Mouse (Mus musculus) embryo, embryonic 10 days (tissue): Measurements from ENCODE around the gene Ccl28.
"Not testable (repeated sequence)": the region's sequence is repeated elsewhere in the genome, so short reads cannot be mapped to it uniquely, and the experiment has no call there.

ENCODE experiments used
- DNase-seq: peaks from one replicate; pipeline ENCODE4 v3.0.0-alpha.2; 2015; ENCODE audit warnings: low spot score

Ccl28 gene

DNA sequence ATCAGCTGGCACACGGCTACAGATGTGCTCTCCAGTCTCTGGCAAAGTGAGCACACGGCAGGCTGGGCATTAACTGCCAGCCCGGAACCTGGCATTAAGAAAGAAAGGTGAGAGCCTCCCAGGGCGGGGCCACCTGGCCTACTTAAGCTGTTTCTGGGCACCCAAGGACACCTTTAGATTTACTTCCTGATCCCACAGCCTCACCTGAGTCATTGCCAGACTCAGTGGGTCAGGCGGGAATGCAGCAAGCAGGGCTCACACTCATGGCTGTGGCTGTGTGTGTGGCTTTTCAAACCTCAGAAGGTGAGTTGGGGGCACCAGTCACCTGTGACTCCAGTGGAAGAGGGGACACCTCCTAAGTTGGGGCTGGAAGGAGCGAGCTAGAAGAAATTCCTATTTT is at the start of gene Ccl28:
TSS of gene Ccl28 (plus strand) at position 186 of the 400 bp plus-strand sequence.
- DNase-seq = no peak

DNA sequence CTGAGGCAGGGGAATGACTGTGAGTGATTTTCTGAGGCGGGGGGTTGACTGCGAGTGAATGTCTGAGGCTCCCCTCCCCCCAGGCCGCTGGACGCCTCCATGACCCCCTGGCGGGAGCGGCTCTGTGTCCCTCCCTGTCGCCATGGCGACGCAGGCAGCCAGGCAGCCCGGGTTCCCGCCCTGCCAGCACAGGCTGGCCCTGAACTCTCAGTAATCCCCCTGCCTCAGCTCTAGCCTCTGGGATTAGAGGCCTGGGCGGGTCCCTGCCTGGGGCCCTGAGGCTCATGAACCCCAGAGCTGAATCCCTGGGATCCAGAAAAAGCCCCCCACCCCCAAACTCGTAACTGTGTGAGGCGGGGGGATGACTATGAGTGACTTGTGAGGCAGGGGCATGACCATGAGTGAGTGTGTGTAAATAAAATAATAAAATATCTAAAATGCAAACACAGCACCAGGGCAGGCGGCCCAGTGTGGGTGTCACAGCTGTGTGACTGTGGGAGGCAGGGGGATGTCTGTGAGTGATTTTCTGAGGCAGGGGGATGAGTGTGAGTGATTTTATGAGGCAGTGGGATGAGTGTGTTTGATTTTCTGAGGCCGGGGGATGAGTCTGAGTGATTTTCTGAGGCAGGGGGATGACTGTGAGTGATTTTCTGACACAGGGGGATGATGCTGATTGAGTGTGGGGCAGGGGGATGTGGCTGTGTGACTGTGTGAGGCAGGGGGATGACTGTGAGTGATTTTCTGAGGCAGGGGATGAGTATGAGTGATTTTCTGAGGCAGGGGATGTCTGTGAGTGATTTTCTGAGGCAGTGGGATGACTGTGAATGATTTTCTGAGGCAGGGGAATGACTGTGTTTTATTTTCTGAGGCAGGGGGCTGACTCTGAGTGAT is 27.1 kb upstream of the Ccl28 start:
- DNase-seq = peak; percentile 93

DNA sequence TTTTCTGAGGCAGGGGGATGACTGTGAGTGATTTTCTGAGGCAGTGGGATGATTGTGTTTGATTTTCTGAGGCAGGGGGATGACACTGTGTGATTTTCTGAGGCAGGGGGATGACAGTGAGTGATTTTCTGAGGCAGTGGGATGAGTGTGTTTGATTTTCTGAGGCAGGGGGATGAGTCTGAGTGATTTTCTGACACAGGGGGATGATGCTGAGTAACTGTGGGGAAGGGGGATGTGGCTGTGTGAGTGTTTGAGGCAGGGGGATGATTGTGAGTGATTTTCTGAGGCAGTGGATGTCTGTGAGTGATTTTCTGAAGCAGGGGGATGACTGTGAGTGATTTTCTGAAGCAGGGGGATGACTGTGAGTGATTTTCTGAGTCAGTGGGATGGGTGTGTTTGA is 25.2 kb upstream of the Ccl28 start:
- DNase-seq = peak; percentile 36

DNA sequence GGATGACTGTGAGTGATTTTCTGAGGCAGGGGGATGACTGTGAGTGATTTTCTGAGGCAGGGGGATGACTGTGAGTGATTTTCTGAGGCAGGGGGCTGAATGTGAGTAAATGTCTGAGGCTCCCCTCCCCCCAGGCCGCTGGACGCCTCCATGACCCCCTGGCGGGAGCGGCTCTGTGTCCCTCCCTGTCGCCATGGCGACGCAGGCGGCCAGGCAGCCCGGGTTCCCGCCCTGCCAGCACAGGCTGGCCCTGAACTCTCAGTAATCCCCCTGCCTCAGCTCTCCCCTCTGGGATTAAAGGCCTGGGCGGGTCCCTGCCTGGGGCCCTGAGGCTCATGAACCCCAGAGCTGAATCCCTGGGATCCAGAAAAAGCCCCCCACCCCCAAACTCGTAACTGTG is 24.6 kb upstream of the Ccl28 start:
- DNase-seq = not testable (repeated sequence)

DNA sequence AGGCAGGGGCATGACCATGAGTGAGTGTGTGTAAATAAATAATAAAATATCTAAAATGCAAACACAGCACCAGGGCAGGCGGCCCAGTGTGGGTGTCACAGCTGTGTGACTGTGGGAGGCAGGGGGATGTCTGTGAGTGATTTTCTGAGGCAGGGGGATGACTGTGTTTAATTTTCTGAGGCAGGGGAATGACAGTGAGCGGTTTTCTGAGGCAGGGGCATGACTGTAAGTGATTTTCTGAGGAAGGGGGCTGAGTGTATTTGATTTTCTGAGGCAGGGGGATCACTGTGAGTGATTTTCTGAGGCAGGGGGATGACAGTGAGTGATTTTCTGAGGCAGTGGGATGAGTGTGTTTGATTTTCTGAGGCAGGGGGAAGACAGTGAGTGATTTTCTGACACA is 24.1 kb upstream of the Ccl28 start:
- not testable (repeated sequence) for DNase-seq

DNA sequence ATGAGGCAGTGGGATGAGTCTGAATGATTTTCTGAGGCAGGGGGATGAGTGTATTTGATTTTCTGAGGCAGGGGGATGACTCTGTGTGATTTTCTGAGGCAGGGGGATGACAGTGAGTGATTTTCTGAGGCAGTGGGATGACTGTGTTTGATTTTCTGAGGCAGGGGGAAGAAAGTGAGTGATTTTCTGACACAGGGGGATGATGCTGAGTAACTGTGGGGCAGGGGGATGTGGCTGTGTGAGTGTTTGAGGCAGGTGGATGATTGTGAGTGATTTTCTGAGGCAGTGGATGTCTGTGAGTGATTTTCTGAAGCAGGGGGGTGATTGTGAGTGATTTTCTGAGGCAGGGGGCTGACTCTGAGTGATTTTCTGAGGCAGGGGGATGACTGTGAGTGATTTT is 23.5 kb upstream of the Ccl28 start:
- DNase-seq = peak; percentile 73

DNA sequence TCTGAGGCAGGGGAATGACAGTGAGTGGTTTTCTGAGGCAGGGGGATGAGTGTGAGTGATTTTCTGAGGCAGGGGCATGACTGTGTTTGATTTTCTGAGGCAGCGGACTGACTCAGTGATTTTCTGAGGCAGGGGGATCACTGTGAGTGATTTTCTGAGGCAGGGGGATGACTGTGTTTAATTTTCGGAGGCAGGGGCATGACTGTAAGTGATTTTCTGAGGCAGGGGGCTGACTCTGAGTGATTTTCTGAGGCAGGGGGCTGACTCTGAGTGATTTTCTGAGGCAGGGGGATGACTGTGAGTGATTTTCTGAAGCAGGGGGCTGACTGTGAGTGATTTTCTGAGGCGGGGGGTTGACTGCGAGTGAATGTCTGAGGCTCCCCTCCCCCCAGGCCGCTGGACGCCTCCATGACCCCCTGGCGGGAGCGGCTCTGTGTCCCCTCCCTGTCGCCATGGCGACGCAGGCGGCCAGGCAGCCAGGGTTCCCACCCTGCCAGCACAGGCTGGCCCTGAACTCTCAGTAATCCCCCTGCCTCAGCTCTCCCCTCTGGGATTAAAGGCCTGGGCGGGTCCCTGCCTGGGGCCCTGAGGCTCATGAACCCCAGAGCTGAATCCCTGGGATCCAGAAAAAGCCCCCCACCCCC is 20.8 kb upstream of the Ccl28 start:
- DNase-seq = peak; percentile 95

DNA sequence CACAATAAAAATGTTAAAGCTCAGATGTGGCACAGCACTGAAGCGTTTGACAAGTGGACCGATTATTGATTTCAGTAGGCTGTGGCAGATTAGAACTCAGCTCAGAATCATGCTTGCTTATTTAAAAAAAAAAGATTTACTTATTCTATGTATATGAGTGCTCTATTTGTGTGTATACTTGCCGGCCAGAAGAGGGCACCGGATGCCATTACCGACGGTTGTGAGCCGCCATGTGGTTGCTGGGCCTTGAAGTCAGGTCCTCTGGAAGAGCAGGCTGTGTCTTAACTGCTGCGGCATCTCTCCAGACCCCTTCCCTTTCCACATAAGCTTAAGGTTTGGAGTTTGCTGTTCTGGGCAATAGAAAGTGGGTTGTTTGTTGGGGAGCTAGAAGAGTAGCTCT is 19.7 kb upstream of the Ccl28 start:
- not testable (repeated sequence) for DNase-seq

DNA sequence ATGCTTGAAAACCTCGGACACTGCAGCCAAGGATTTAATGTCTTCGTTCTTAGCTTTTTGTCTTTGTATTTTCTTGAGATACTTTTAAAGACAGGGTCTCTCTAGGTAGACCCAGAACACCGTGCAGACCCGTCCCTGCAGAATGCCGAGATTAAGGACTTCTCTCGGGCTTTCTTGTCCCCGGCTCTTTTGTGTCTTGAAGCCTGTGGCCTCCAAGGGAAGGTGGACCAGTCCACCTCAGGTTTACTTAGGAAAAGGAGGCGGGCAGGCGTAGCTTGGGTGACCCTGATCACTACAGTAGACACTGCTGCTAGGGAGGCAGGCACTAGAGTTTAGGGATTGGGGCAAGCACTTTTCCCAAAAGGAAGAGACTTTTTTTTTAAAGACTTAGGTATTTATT is 19.3 kb upstream of the Ccl28 start:
- not testable (repeated sequence) for DNase-seq

DNA sequence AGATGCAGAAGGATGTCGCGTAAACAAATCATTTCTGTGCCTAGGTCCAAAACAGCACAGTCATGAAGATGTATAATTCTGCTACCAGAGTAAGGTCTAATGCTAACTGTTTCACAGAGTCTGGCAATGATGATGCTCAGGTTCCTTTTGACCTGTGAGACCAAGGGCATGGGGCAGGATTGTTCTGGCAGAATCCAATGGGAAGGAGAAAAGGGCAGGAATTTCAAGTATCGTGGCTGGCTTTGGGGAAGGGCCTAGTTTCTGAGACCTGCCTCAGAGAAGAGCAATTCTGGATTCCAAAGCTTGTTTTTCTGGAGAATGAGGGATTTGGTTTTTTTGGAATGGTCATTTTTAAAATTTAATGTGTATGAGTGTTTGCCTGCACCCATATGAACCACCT is 4.8 kb upstream of the Ccl28 start:
- DNase-seq = no peak

DNA sequence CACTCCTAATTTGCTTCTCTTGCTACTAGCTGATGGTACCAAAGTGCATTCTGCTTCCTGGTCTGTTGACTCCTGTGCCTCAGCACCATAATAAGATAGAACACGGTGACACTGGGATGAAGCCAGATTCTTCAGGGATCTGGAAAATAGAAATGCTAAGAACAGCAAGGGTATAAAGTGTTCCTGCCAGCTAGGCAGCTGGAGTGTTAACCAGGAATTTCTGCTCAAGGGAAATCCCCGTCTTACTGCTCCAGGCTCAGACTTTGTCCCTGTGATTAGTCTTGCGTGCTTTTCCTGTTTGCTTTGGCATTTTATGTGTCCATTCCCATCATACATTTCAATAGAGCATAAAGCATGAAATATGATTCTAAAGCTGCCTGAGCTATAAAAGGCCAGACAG is 3.9 kb upstream of the Ccl28 start:
- no peak for DNase-seq

DNA sequence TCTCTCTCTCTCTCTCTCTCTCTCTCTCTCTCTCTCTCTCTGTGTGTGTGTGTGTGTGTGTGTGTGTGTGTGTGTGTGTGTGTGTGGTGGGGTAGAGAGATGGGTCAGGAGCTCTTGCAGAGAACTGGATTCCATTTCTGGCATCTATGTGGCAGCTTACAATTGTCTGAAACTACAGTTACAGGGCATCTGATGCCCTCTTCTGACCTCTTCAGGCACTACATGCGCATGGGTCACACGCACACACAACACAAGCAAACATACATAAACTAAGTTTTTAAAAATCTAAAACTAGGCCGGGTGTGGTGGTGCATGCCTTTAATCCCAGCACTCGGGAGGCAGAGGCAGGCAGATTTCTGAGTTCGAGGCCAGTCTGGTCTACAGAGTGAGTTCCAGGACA is 2.3 kb downstream of the Ccl28 start:
- DNase-seq = peak; percentile 17

DNA sequence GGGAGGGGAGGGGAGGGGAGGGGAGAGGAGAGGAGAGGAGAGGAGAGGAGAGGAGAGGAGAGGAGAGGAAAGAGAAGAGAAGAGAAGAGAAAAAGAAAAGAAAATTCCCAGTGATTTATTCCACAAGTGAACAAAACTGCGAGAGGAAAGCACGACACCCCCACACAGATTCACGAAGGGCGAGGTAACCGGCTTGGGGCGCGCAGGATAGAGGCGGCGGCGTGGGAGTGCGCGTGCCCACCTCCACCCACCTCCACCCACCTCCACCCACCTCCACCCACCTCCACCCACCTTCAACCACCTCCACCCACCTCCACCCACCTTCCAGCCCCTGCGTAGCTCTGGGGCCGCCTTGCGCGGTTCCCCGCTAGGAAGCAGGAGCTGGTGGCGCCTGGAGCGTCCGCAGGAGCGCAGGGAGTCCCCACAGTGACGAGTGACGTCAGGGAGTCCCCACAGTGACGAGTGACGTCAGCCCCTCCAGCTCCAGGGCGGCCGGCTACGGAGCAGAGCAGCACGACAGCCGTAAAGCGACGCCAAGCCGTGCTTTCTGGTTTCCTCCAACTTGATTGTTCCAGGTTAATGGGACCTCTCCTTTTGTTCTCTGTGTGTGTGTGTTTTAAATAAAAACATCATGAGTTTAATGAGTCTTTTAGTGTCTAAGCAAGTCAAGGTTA is 8.0 kb downstream of the Ccl28 start:
- DNase-seq = peak; percentile 97

DNA sequence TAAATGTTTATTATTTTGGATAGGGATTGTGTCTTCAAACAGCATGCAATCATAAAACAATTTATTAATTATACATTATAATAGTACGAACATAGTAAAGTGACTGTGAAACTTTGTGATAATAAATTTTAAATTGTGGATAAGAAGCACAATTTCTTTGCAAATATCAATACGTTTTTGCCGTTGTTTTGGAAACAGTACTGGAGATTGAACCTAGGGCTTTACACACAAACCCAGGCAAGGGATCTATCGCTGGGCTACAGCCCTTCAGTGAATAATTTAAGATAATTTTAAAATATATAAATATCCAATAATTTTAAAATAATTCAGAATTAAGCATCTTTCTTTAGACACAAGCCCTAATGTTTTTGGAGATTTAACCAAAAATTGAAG is 8.5 kb downstream of the Ccl28 start:
- no peak for DNase-seq

DNA sequence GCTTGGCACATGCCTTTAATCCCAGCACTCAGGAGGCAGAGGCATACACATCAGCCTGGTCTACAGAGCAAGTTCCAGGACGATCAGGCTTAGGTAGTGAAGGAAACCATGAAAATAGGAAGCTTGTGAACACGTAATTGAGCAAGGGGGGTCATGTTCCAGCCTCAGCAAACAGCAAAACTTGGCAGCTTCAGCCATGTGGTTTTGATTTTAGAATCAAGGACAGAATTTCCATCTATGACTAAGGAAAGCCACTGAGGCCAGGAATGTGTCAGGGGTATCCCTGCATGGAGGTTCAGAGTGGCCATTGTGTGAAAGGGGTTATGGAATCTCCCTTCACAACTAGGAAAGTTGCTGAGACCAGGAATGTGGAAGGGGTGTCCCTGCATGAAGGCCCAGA is 11.9 kb downstream of the Ccl28 start:
- no peak for DNase-seq

DNA sequence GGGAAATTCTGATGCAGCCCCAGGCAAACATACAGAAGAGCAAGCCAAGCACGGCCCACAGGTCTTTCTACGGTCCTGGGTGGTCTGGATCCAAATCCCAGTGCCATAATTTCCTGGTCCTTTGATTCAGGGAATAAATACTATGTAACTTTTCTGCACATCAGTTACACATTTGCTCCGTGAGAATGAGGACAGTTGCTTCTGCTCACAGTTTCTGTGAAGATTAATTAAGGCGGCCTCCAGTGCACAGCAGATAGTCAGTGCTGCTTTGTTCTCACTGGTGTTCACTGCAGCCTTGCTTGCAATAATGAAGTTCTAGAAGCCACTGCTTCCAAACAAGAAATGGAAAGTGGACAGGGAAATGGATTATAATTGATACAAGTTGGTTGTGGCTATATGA is 14.2 kb downstream of the Ccl28 start:
- DNase-seq = no peak

DNA sequence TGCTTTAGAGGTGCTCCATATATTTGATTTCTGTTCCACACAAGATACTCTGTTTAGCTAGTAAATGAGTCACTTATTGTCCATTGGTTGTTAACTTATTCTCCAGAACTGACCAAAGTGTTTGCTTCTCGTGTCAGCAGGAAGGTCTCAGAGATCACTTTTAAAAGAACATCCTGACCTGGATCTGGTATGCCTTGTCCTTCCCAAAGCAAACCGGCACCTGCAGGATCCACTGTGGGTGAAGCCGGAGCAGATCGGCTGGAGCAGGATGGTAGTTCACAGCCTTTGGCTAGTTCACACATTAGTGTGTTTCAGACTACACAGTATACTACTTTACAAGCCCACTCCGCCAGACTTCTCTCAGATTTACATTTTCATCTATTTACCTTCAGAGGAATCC is 14.8 kb downstream of the Ccl28 start:
- DNase-seq = no peak

DNA sequence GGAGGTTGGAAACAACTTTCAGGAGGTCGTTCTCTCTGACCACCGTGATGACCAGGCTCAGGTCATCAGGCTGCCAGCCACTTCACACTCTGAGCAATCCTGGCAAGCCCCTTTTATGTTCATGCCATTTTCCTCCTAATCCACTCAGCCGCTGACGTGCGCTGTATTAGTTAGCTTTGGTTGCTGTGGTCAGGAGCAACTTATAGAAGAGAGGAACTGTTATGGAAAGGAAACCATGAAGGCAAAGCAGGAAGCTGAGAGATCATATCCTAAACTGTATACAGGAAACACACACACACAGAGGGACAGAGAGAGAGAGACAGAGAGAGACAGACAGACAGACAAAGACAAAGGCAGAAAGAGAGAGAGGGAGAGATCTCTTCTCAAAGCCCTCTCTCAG is 15.7 kb downstream of the Ccl28 start:
- no peak for DNase-seq

DNA sequence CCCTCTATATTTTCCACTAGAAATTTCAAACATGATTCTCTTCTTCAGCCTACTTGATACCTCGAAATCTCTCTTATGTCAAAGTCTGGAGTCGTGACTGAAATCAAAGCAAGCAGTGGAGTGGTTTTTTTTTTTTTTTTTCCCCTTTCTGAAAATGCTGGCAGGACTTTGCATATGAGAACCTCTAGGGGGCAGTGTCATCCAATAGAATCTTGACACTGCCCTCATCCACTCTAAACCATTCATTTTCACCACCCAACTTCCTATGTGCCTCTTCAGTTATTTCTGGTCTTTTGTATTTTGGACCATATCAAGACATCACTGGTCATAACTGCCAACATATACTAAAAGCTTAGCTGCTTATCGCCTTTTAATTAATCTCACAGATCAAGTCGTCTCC is 16.9 kb downstream of the Ccl28 start:
- DNase-seq = peak; percentile 50

DNA sequence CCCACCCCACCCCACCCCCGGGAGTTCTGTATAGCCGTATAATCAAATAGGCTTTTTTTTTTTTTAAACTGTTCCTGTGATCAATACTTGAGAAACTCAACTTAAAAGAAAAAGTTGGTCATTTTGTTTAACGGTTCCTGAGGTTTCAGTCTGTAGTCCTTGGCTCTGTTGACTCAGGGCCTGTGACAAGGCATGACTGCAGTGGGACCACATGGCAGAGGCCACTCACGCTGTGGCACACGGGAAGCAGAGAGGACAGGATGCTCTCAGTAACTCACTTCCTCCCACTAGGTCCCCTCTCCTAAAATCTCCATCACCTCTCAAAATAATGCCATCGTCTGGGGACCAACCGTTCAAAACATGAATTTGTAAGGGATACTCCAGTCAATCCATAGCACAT is 17.5 kb downstream of the Ccl28 start:
- no peak for DNase-seq

DNA sequence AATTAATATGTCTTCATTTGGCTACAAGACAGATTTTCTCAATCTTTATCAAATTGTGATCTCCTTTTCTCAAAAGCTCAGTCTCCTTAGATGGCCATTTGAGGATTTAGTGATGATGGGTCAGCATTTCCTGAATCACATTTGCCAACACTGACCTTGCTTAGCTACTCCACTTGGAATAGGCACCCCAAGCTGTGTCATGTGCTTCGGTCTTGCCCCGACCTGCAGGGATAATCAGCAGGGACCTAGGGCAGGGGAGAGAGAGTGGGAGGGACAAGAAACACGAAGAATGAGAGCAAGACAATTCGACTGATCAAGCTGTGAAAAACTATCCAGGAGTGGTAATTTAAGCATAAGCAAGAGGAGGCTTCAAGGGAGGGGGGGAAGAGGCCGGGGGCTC is 21.1 kb downstream of the Ccl28 start:
- no peak for DNase-seq

DNA sequence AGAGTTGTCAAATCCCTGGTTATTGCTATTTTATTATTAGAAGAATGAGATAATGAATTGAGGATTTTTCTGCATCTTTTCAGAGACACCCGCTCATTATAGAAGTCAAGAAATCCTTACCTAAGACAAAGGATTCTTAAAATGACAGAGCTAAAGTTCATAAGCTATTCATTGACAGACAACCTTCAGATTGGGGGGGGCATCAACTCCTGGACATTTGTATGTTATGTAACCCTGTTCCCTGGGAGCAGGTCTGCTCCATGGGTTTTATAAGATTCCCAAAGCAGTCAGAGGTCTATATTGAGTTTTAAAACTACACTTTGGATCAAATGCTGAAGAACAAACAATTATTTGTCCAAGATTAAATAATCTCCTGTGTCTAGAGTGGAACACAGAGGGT is 22.9 kb downstream of the Ccl28 start:
- DNase-seq = no peak
